Comparison of ENCODE assay signal across 8 mouse cellular contexts in the genomic region with DNA sequence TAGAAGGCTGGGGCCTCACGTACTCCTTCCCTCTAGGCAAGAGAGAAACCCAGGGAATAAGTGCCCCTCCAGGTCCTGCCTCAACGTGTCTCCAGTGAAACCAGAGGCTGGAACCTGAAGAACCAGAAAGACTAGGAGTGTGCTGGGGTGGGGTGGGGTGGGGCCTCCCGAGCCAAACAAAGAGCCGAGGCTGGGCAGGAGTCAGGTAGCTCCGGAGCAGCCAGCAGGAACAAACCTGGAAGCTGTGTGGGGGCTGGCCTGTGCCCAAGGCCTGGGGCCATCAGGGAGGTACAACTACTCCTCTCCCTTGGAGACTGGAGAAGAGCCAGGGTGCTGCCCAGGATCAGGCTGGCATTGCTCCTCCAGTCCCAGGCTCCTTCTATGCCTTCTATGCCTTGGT. TPM values are rescaled to one million over a fixed set of nuclear protein-coding genes. Genes with fewer than 3 reads are reported as not detected.
DNase-seq lines count a peak whose midpoint lies in the region; ATAC-seq and TF ChIP-seq lines count a peak whose summit lies in the region.

No protein-coding gene starts in this region.

- peak overlapping the region; percentile 46; the same call in 1 of the 2 replicates for H3K4me2 ChIP-seq in intestine, embryonic 15.5 days (replicated peaks)
- H3K4me2 ChIP-seq in lung, embryonic 15.5 days, result no peak overlapping the region; the same call in 1 of the 2 replicates

- H3K27me3 ChIP-seq in intestine, embryonic 15.5 days (replicated peaks), result no peaks in the 10 kb centered on the region
- H3K27me3 ChIP-seq in lung, embryonic 15.5 days, result no peaks in the 10 kb centered on the region

- H3K27ac ChIP-seq in intestine, embryonic 15.5 days, result peak overlapping the region; percentile 87
- H3K27ac ChIP-seq in lung, embryonic 15.5 days, result peak overlapping the region; percentile 96
- H3K27ac ChIP-seq in left cerebral cortex, adult 2 months, result no peak overlapping the region

- H3K36me3 ChIP-seq in intestine, embryonic 15.5 days, result peaks cover 22% of the 10 kb centered on the region
- peaks cover 26% of the 10 kb centered on the region for H3K36me3 ChIP-seq in lung, embryonic 15.5 days

- no peaks in the 10 kb centered on the region for H3K9me3 ChIP-seq in intestine, embryonic 15.5 days
- H3K9me3 ChIP-seq in lung, embryonic 15.5 days, result no peaks in the 10 kb centered on the region

- DNase-seq in gastrocnemius, postnatal 25 days, result peak; percentile 43
- no peak for DNase-seq in gastrocnemius, postnatal 10 days
- DNase-seq in cerebellum, postnatal 25 days, result peak; percentile 74 to 80
- DNase-seq in left cerebral cortex, adult 2 months (ENCODE audit: extremely low spot score in 1 of 2, low spot score in 2 of 2), result no peak
- DNase-seq in layer of hippocampus, postnatal 14 days (ENCODE audit: low spot score in 2 of 2), result no peak
- no peak for DNase-seq in layer of hippocampus, adult 9-10 months (ENCODE audit: low spot score)

- no peak overlapping the region; the same call in 1 of the 2 replicates for H3K4me3 ChIP-seq in intestine, embryonic 15.5 days (replicated peaks)
- H3K4me3 ChIP-seq in lung, embryonic 15.5 days, result no peak overlapping the region
- no peak overlapping the region for H3K4me3 ChIP-seq in left cerebral cortex, adult 2 months

- intact Hi-C loops in left cerebral cortex, adult 2 months (cut with DNase I), result no loop called here

- H3K4me1 ChIP-seq in intestine, embryonic 15.5 days (replicated peaks), result peaks cover 65% of the 10 kb centered on the region
- peaks cover 82% of the 10 kb centered on the region for H3K4me1 ChIP-seq in lung, embryonic 15.5 days

- no peak overlapping the region for H3K9ac ChIP-seq in intestine, embryonic 15.5 days
- H3K9ac ChIP-seq in lung, embryonic 15.5 days, result no peak overlapping the region

- 49% methylated on average over 5 of the region's 5 CpGs for WGBS in intestine, embryonic 15.5 days
- 44% methylated on average over 5 of the region's 5 CpGs for WGBS in lung, embryonic 15.5 days

- no peak for TF ChIP-seq CTCF in left cerebral cortex, adult 2 months (IDR thresholded peaks at IDR 0.05)

- ATAC-seq in intestine, embryonic 15.5 days, result peak; percentile 80
- ATAC-seq in lung, embryonic 15.5 days (ENCODE audit: borderline replicate concordance, extremely low read depth, low FRiP score, low TSS enrichment), result peak; percentile 53

RNA-seq across cellular contexts. Expression of gene Ptprf, which starts 18.9 kb away (rescaled TPM):
- 1 to 10 TPM; 3.7 to 4.8 TPM for total RNA-seq in gastrocnemius, postnatal 25 days (2021)
- 10 to 100 TPM; 15.9 to 21.0 TPM for total RNA-seq in gastrocnemius, postnatal 10 days (2021)
- polyA plus RNA-seq in intestine, embryonic 15.5 days (2015; fragmentation: Nextera tagmentation; extraction: Ambion mirVana), result 57.7 and 62.4 TPM in 2 replicates
- 73.4 and 82.9 TPM in 2 replicates for polyA plus RNA-seq in lung, embryonic 15.5 days (2015; fragmentation: Nextera tagmentation; extraction: Ambion mirVana)
- 100 to 1,000 TPM; 118 to 119 TPM for total RNA-seq in left cerebral cortex, adult 2 months (2021)
- total RNA-seq in layer of hippocampus, postnatal 14 days (2021), result 100 to 1,000 TPM; 106 to 112 TPM

Comparison
In these comparisons a context has a peak if more than half of its experiments do, and no peak if none do; other contexts are left out.
1. DNase-seq: peak in gastrocnemius, postnatal 25 days (single experiment) and cerebellum, postnatal 25 days (2 of 2); none in gastrocnemius, postnatal 10 days (single experiment), left cerebral cortex, adult 2 months (0 of 2), layer of hippocampus, postnatal 14 days (0 of 2) and layer of hippocampus, adult 9-10 months (single experiment).
2. RNA of gene Ptprf, which starts 18.9 kb away (total RNA-seq): 118 to 119 TPM in left cerebral cortex, adult 2 months and 106 to 112 TPM in layer of hippocampus, postnatal 14 days; 15.9 to 21.0 TPM in gastrocnemius, postnatal 10 days and 3.7 to 4.8 TPM in gastrocnemius, postnatal 25 days; every median in the first group is over 4 times any median in the second.